Mouse (Mus musculus) embryonic facial prominence, embryonic 11.5 days (tissue): ENCODE results near the gene Celf3. TPM values are rescaled to one million over a fixed set of nuclear protein-coding genes. Genes with fewer than 3 reads are reported as not detected.

ENCODE experiments used
- ATAC-seq: fragments of 200-750 bp; cut with Nextera tagmentation; replicated peaks from 2 replicates; pipeline ENCODE4 v1.8.0; 2017; ENCODE audit warnings: low read depth; ENCODE audit not compliant: insufficient number of reproducible peaks, low FRiP score, low TSS enrichment
- DNase-seq: peaks from one replicate; pipeline ENCODE4 v3.0.0-alpha.2; 2015; ENCODE audit warnings: low spot score
- H3K27ac ChIP-seq: fragments of 300-500 bp; sonication (generic); replicated peaks from 2 replicates; pipeline ENCODE4 v1.5.1; 2014; ENCODE audit warnings: mild to moderate bottlenecking, low read depth, low read length, control low read depth
- H3K27me3 ChIP-seq: fragments of 300-500 bp; sonication (generic); 2 replicates; pipeline ENCODE4 v1.6.1; 2014; ENCODE audit warnings: mild to moderate bottlenecking, low read length, moderate library complexity, mixed read lengths; ENCODE audit not compliant: control insufficient read depth, insufficient read depth
- H3K36me3 ChIP-seq: fragments of 300-500 bp; sonication (generic); replicated peaks from 2 replicates; pipeline ENCODE4 v1.6.1; 2014; ENCODE audit warnings: low read depth, mild to moderate bottlenecking, low read length, moderate library complexity, mixed read lengths; ENCODE audit not compliant: control insufficient read depth, insufficient read depth
- H3K4me1 ChIP-seq: fragments of 300-500 bp; sonication (generic); 2 replicates; pipeline ENCODE4 v1.6.1; 2014; ENCODE audit warnings: low read length, mixed read lengths; ENCODE audit not compliant: control insufficient read depth, insufficient read depth
- H3K4me2 ChIP-seq: fragments of 300-500 bp; sonication (generic); 2 replicates; pipeline ENCODE4 v1.6.1; 2014; ENCODE audit warnings: low read depth, mild to moderate bottlenecking, control low read depth, low read length, moderate library complexity
- H3K4me3 ChIP-seq: fragments of 300-500 bp; sonication (generic); 2 replicates; pipeline ENCODE4 v1.5.1; 2014; ENCODE audit warnings: low read depth, low read length, control low read depth
- H3K9ac ChIP-seq: fragments of 300-500 bp; sonication (generic); replicated peaks from 2 replicates; pipeline ENCODE4 v1.6.1; 2014; ENCODE audit warnings: mild to moderate bottlenecking, control low read depth, low read length
- H3K9me3 ChIP-seq: fragments of 300-500 bp; sonication (generic); replicated peaks from 2 replicates; pipeline ENCODE4 v1.6.1; 2016; ENCODE audit warnings: mild to moderate bottlenecking, low read length, inconsistent platforms, mixed read lengths; ENCODE audit not compliant: control insufficient read depth
- WGBS: fragments of 180-500 bp; shearing (Covaris S2); extraction: QIAGEN DNeasy Blood & Tissue Kit; methylation state at CpG from one replicate; pipeline ENCODE4 v1.1.7; 2014; 5-methylcytosine and 5-hydroxymethylcytosine counted together
- polyA plus RNA-seq: library from polyadenylated mRNA; unstranded; fragments of >200 nt; fragmentation: Nextera tagmentation; extraction: Ambion mirVana; gene quantifications from 2 replicates; pipeline ENCODE4 v1.2.1, GENCODE M21; 2014

Gene Celf3
- polyA plus RNA-seq, 1 experiment from 2014 or later: 29.2 TPM

GRCm38 (mm10) chr3:94473115-94473505 is 5.0 kb upstream of the Celf3 start:
- H3K9ac ChIP-seq: no peak overlapping the region
- no peak overlapping the region for H3K4me2 ChIP-seq
- H3K27me3 ChIP-seq: no peaks in the 10 kb centered on the region
- H3K4me1 ChIP-seq: no peaks in the 10 kb centered on the region; the same call in 1 of the 2 replicates
- DNase-seq (no peak), ATAC-seq (no peak)
- WGBS: 53% methylated on average over 10 of the region's 10 CpGs
- no peaks in the 10 kb centered on the region for H3K36me3 ChIP-seq
- no peak overlapping the region for H3K27ac ChIP-seq
- H3K4me3 ChIP-seq: no peak overlapping the region
- no peaks in the 10 kb centered on the region for H3K9me3 ChIP-seq

GRCm38 (mm10) chr3:94473567-94474232 is 4.4 kb upstream of the Celf3 start:
- H3K4me1 ChIP-seq: no peaks in the 10 kb centered on the region; the same call in 1 of the 2 replicates
- H3K4me2 ChIP-seq: no peak overlapping the region
- ATAC-seq: no peak
- no peak overlapping the region for H3K27ac ChIP-seq
- no peaks in the 10 kb centered on the region for H3K36me3 ChIP-seq
- 77% methylated on average over 5 of the region's 5 CpGs for WGBS
- no peak overlapping the region for H3K4me3 ChIP-seq
- no peak for DNase-seq
- H3K27me3 ChIP-seq: 0 out of 2 replicates have a peak, but pooled peaks cover under 1% of the 10 kb centered on the region
- no peak overlapping the region for H3K9ac ChIP-seq
- H3K9me3 ChIP-seq: no peaks in the 10 kb centered on the region

GRCm38 (mm10) chr3:94476301-94477035 is 1.6 kb upstream of the Celf3 start:
- no peak for ATAC-seq
- Histone ChIP-seq H3K4me1 (no peaks in the 10 kb centered on the region; the same call in 1 of the 2 replicates), H3K4me3 (no peak overlapping the region), H3K4me2 (no peak overlapping the region), H3K9me3 (no peaks in the 10 kb centered on the region), H3K27me3 (peaks cover 2% of the 10 kb centered on the region; the same call in 1 of the 2 replicates), H3K9ac (no peak overlapping the region), H3K27ac (no peak overlapping the region), H3K36me3 (no peaks in the 10 kb centered on the region)
- 61% methylated on average over 8 of the region's 8 CpGs for WGBS
- DNase-seq: peak; percentile 26

- Histone ChIP-seq H3K36me3 (no peaks in the 10 kb centered on the region), H3K9me3 (no peaks in the 10 kb centered on the region), H3K4me1 (no peaks in the 10 kb centered on the region; the same call in 1 of the 2 replicates), H3K27me3 (peaks cover 2% of the 10 kb centered on the region; the same call in 1 of the 2 replicates), H3K27ac (no peak overlapping the region), H3K4me2 (no peak overlapping the region), H3K4me3 (no peak overlapping the region), H3K9ac (no peak overlapping the region)
- no peak for DNase-seq
- WGBS: 56% methylated on average over 4 of the region's 4 CpGs
- ATAC-seq: no peak
Observed at GRCm38 (mm10) chr3:94477444-94477843, 651 bp upstream of the Celf3 start.

- no peaks in the 10 kb centered on the region for H3K4me1 ChIP-seq
- H3K27ac ChIP-seq: no peak overlapping the region
- no peaks in the 10 kb centered on the region for H3K36me3 ChIP-seq
- 0 out of 2 replicates have a peak, but pooled peaks have one; percentile 31 for ATAC-seq
- H3K4me2 ChIP-seq: peak overlapping the region; percentile 0; the same call in 1 of the 2 replicates
- WGBS: 8% methylated on average over 9 of the region's 9 CpGs
- no peaks in the 10 kb centered on the region for H3K9me3 ChIP-seq
- peak overlapping the region; percentile 22; the same call in 1 of the 2 replicates for H3K9ac ChIP-seq
- H3K4me3 ChIP-seq: peak overlapping the region; percentile 24
- peaks cover 2% of the 10 kb centered on the region; the same call in 1 of the 2 replicates for H3K27me3 ChIP-seq
- DNase-seq: no peak
Observed at GRCm38 (mm10) chr3:94478591-94479169, 585 bp downstream of the Celf3 start.

- no peak overlapping the region for H3K9ac ChIP-seq
- peaks cover 2% of the 10 kb centered on the region; the same call in 1 of the 2 replicates for H3K27me3 ChIP-seq
- WGBS: 2% methylated on average over 11 of the region's 11 CpGs
- H3K4me1 ChIP-seq: no peaks in the 10 kb centered on the region; the same call in 1 of the 2 replicates
- peak; percentile 75 for DNase-seq
- H3K4me2 ChIP-seq: peak overlapping the region; percentile 25
- peak overlapping the region; percentile 24 for H3K4me3 ChIP-seq
- no peak overlapping the region for H3K27ac ChIP-seq
- H3K36me3 ChIP-seq: no peaks in the 10 kb centered on the region
- no peak for ATAC-seq
- no peaks in the 10 kb centered on the region for H3K9me3 ChIP-seq
Observed at GRCm38 (mm10) chr3:94479564-94479963, 1.5 kb downstream of the Celf3 start.

- no peaks in the 10 kb centered on the region; the same call in 1 of the 2 replicates for H3K4me1 ChIP-seq
- DNase-seq (no peak), ATAC-seq (no peak)
- no peaks in the 10 kb centered on the region for H3K36me3 ChIP-seq
- H3K27me3 ChIP-seq: peaks cover 2% of the 10 kb centered on the region; the same call in 1 of the 2 replicates
- H3K9me3 ChIP-seq: no peaks in the 10 kb centered on the region
- H3K4me3 ChIP-seq: peak within 1 kb of the TSS; percentile 24
- WGBS: 8% methylated on average over 16 of the region's 16 CpGs
- H3K4me2 ChIP-seq: peak within 1 kb of the TSS; percentile 25
- H3K9ac ChIP-seq: no peak within 1 kb of the TSS
- H3K27ac ChIP-seq: no peak within 1 kb of the TSS
Observed at GRCm38 (mm10) chr3:94480291-94480884, 2.3 kb downstream of the Celf3 start, which contains the start of gene Riiad1. Riiad1 (minus strand) TSS chr3:94480341.
